Mouse (Mus musculus): Measurements from ENCODE around the gene Dnajb2.

DNA sequence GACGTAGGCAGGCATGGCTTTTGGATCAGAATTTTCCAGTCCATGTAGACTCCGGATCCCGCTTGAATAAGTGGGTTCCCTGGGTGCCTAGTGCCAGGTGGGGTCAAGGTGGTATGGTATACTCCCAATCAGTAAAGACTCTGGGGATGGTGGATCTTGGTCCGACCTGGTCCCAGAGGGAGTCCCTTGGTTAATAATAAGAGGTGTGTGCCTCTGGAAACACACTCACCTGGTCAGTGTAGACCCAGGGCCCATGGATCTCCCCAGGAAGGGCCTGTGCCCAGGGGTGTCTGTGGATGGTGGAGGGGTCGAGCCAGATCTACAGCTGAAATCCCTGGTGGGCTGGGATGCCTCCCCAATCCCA is 45.0 kb upstream of the Dnajb2 start:
- no peak for TF ChIP-seq POLR2A (IDR thresholded peaks at IDR 0.05; ENCODE audit: low read depth, low read length)
- TF ChIP-seq CTCF (IDR thresholded peaks at IDR 0.05; ENCODE audit: extremely low read depth, insufficient read length, insufficient replicate concordance, low read depth, low read length), result no peak
